8 mouse cellular contexts compared by ENCODE assay signal in genomic region chr14:57423432-57424211, GRCm38 (mm10). TPM values are rescaled to one million over a fixed set of nuclear protein-coding genes. Genes with fewer than 3 reads are reported as not detected.
DNase-seq lines count a peak whose midpoint lies in the region; ATAC-seq and TF ChIP-seq lines count a peak whose summit lies in the region.

Gene Ift88, plus strand, starts transcription at chr14:57424062.

- ATAC-seq in heart, embryonic 11.5 days (replicated peaks; ENCODE audit: insufficient number of reproducible peaks, low FRiP score, low TSS enrichment): peak; percentile 96
- peak; percentile 100 for ATAC-seq in kidney, embryonic 16.5 days (ENCODE audit: low FRiP score, low TSS enrichment)

- H3K79me2 ChIP-seq in liver, adult 2 months (ENCODE audit: control insufficient read depth, insufficient read depth, low read length): 0 out of 2 replicates have a peak, but pooled peaks cover 3% of the 10 kb centered on the region
- H3K79me2 ChIP-seq in myocyte (ENCODE audit: control insufficient read depth, insufficient read depth): no peaks in the 10 kb centered on the region

- TF ChIP-seq CTCF in brain, embryonic 14.5 days (IDR thresholded peaks at IDR 0.05; ENCODE audit: borderline replicate concordance, extremely low read depth, insufficient read depth, insufficient read length): no peak
- TF ChIP-seq CTCF in liver, adult 2 months (IDR thresholded peaks at IDR 0.05; ENCODE audit: low read depth, low read length): no peak

- peak within 1 kb of the TSS; percentile 73 for H3K4me2 ChIP-seq in heart, embryonic 11.5 days
- peak within 1 kb of the TSS; percentile 78 for H3K4me2 ChIP-seq in kidney, embryonic 16.5 days (replicated peaks; ENCODE audit: low read depth, low read length)
- H3K4me2 ChIP-seq in myocyte (ENCODE audit: low read depth): peak within 1 kb of the TSS; percentile 94

- WGBS in heart, embryonic 11.5 days (ENCODE audit: insufficient replicate concordance): 4% methylated on average over 35 of the region's 42 CpGs
- WGBS in kidney, embryonic 16.5 days: 2% methylated on average over 42 of the region's 42 CpGs
- 3% methylated on average over 42 of the region's 42 CpGs for WGBS in liver, adult 2 months

- no peaks in the 10 kb centered on the region for H3K9me3 ChIP-seq in erythroblast, embryonic 14.5 days (ENCODE audit: control insufficient read depth, low read length)
- H3K9me3 ChIP-seq in heart, embryonic 11.5 days (replicated peaks; ENCODE audit: control insufficient read depth, low read length): no peaks in the 10 kb centered on the region
- H3K9me3 ChIP-seq in kidney, embryonic 16.5 days (ENCODE audit: low read length): no peaks in the 10 kb centered on the region

- peaks cover 15% of the 10 kb centered on the region for H3K4me1 ChIP-seq in erythroblast, embryonic 14.5 days (ENCODE audit: control insufficient read depth)
- H3K4me1 ChIP-seq in heart, embryonic 11.5 days (ENCODE audit: control insufficient read depth, insufficient read depth, low read length): peaks cover 2% of the 10 kb centered on the region; the same call in 1 of the 2 replicates
- H3K4me1 ChIP-seq in kidney, embryonic 16.5 days (ENCODE audit: insufficient read depth, low read length): 0 out of 2 replicates have a peak, but pooled peaks cover 3% of the 10 kb centered on the region
- no peaks in the 10 kb centered on the region for H3K4me1 ChIP-seq in liver, adult 2 months (ENCODE audit: control insufficient read depth, insufficient read depth, low read length)

- H3K27ac ChIP-seq in heart, embryonic 11.5 days (ENCODE audit: low read depth, low read length): peak within 1 kb of the TSS; percentile 29; the same call in 1 of the 2 replicates
- H3K27ac ChIP-seq in kidney, embryonic 16.5 days (ENCODE audit: low read length): peak within 1 kb of the TSS; percentile 40; the same call in 1 of the 2 replicates
- H3K27ac ChIP-seq in liver, adult 2 months (replicated peaks; ENCODE audit: insufficient read depth, low read depth, low read length): peak within 1 kb of the TSS; percentile 39

- H3K4me3 ChIP-seq in erythroblast, embryonic 14.5 days (replicated peaks): peak within 1 kb of the TSS; percentile 90
- H3K4me3 ChIP-seq in heart, embryonic 11.5 days (ENCODE audit: low read depth, low read length): peak within 1 kb of the TSS; percentile 87
- peak within 1 kb of the TSS; percentile 90 for H3K4me3 ChIP-seq in kidney, embryonic 16.5 days (ENCODE audit: low read length)
- H3K4me3 ChIP-seq in liver, adult 2 months (ENCODE audit: insufficient read depth, low read depth, low read length): peak within 1 kb of the TSS; percentile 90
- peak within 1 kb of the TSS; percentile 60 for H3K4me3 ChIP-seq in myocyte

- no peaks in the 10 kb centered on the region for H3K36me3 ChIP-seq in erythroblast, embryonic 14.5 days (ENCODE audit: control insufficient read depth)
- no peaks in the 10 kb centered on the region for H3K36me3 ChIP-seq in heart, embryonic 11.5 days (ENCODE audit: control insufficient read depth, insufficient read depth, low read length)
- no peaks in the 10 kb centered on the region for H3K36me3 ChIP-seq in kidney, embryonic 16.5 days (ENCODE audit: insufficient read depth, low read length)
- no peaks in the 10 kb centered on the region for H3K36me3 ChIP-seq in liver, adult 2 months (ENCODE audit: control insufficient read depth, insufficient read depth, low read length)
- no peaks in the 10 kb centered on the region for H3K36me3 ChIP-seq in myocyte (ENCODE audit: control insufficient read depth, insufficient read depth)
- H3K36me3 ChIP-seq in splenic B cell, adult 2 months (ENCODE audit: control insufficient read depth, insufficient read depth, low read length, poor library complexity, severe bottlenecking): no peaks in the 10 kb centered on the region

- DNase-seq in B cell, adult 2 months: peak; percentile 85 to 88
- DNase-seq in brain, embryonic 14.5 days (ENCODE audit: low read depth): peak; percentile 97
- DNase-seq in liver, adult 2 months (ENCODE audit: extremely low read depth, low read depth, low spot score): peak; percentile 77
- peak; percentile 87 for DNase-seq in splenic B cell, adult 2 months (ENCODE audit: low read depth, low spot score)

- H3K9ac ChIP-seq in heart, embryonic 11.5 days (ENCODE audit: low read depth, low read length): peak within 1 kb of the TSS; percentile 80
- H3K9ac ChIP-seq in kidney, embryonic 16.5 days (replicated peaks; ENCODE audit: low read length): peak within 1 kb of the TSS; percentile 88
- H3K9ac ChIP-seq in liver, adult 2 months (ENCODE audit: low read depth, low read length): peak within 1 kb of the TSS; percentile 92

- H3K27me3 ChIP-seq in erythroblast, embryonic 14.5 days (ENCODE audit: control insufficient read depth): peaks cover 9% of the 10 kb centered on the region; the same call in 1 of the 2 replicates
- no peaks in the 10 kb centered on the region for H3K27me3 ChIP-seq in heart, embryonic 11.5 days (ENCODE audit: control insufficient read depth, insufficient read depth, low read length)
- H3K27me3 ChIP-seq in kidney, embryonic 16.5 days (ENCODE audit: insufficient read depth, low read length): no peaks in the 10 kb centered on the region
- H3K27me3 ChIP-seq in liver, adult 2 months (ENCODE audit: control insufficient read depth, insufficient read depth, low read length): no peaks in the 10 kb centered on the region
- no peaks in the 10 kb centered on the region for H3K27me3 ChIP-seq in myocyte (ENCODE audit: control insufficient read depth, insufficient read depth, insufficient read length)
- H3K27me3 ChIP-seq in splenic B cell, adult 2 months (ENCODE audit: control insufficient read depth, insufficient read depth, low read length, poor library complexity, severe bottlenecking): no peaks in the 10 kb centered on the region

- H3ac ChIP-seq in myocyte (ENCODE audit: control insufficient read depth, insufficient read length): peak within 1 kb of the TSS; percentile 55

- peak; percentile 78 for TF ChIP-seq POLR2A in brain, embryonic 14.5 days (IDR thresholded peaks at IDR 0.05; ENCODE audit: borderline replicate concordance, extremely low read depth, insufficient read depth, insufficient read length, poor library complexity, severe bottlenecking)
- TF ChIP-seq POLR2A in liver, adult 2 months (IDR thresholded peaks at IDR 0.05; ENCODE audit: extremely low read depth, insufficient read depth, low read length): 0 out of 2 replicates have a peak, but pooled peaks have one; percentile 50
- peak; percentile 84 for TF ChIP-seq POLR2A in myocyte (IDR thresholded peaks at IDR 0.05; ENCODE audit: insufficient read length, low read depth)

TF ChIP-seq in myocyte, 11 proteins besides CTCF, POLR2A, EP300 and RAD21:
- TF ChIP-seq USF1 (IDR thresholded peaks at IDR 0.05; ENCODE audit: low read depth) (peak; percentile 87), MYOG (IDR thresholded peaks at IDR 0.05; ENCODE audit: control insufficient read depth in 1 of 3, insufficient read depth in 1 of 3, insufficient read length in 2 of 3, low read depth in 2 of 3) (peak in 1 of 3 experiments; percentile 1), POLR2AphosphoS2 (IDR thresholded peaks at IDR 0.05; ENCODE audit: insufficient read length, low read depth) (peak; percentile 84), TCF3 (IDR thresholded peaks at IDR 0.05; ENCODE audit: insufficient read length, low read depth) (no peak), MAX (IDR thresholded peaks at IDR 0.05; ENCODE audit: low read depth) (no peak), SRF (IDR thresholded peaks at IDR 0.05; ENCODE audit: control insufficient read depth, insufficient read length, low read depth) (peak; percentile 5)

RNA-seq across cellular contexts. Expression of gene Ift88, which starts in this region (rescaled TPM):
- polyA plus RNA-seq in brain, embryonic 14.5 days (2012; rRNA removed): 25.1 and 28.6 TPM in 2 replicates
- not detected in 2 replicates for polyA plus RNA-seq in erythroblast, embryonic 14.5 days (2012)
- polyA plus RNA-seq in heart, embryonic 11.5 days (2014; fragmentation: Nextera tagmentation; extraction: Ambion mirVana): 4.8 and 8.6 TPM in 2 replicates
- 12.0 and 15.3 TPM in 2 replicates for polyA plus RNA-seq in kidney, embryonic 16.5 days (2015; fragmentation: Nextera tagmentation; extraction: Ambion mirVana)
- 4.8 and 6.0 TPM in 2 replicates for total RNA-seq in liver, adult 2 months (2014; rRNA removed)
- 2.1 and 2.5 TPM in 2 replicates for polyA plus RNA-seq in liver, adult 2 months (2012; rRNA removed)
- polyA plus RNA-seq in myocyte (2012; fragmentation: generic; extraction: Trizol): 2.8 TPM

Comparison
In these comparisons a context has a peak if more than half of its experiments do, and no peak if none do; other contexts are left out.
1. Peak in every context shown above with its lines: DNase-seq, ATAC-seq, H3K4me3 ChIP-seq and H3K27ac ChIP-seq.